Mouse (Mus musculus): Measurements from ENCODE around the gene Nup160.

The Nup160 gene

DNA sequence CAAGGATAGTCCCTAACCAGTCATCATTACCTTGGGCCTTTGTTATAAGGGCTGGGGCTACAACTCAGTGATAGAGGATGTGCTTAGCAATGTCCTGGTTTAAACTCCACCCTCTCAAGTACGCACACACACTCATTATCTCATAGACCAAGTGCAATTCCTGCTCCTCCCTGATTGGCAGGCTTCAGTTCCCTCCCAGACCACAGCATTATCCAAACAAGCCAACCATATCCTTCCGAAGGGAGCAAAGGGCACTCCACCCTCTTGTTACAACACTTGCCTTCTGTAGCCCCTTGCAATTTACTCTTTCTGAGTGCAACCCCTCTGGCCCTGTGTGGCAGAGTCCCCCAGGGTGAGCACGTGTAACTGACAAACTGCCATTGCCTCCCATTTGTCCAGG lies 15.6 kb upstream of the Nup160 start:
- DNase-seq (ENCODE audit: low spot score in 2 of 2), result no peak

DNA sequence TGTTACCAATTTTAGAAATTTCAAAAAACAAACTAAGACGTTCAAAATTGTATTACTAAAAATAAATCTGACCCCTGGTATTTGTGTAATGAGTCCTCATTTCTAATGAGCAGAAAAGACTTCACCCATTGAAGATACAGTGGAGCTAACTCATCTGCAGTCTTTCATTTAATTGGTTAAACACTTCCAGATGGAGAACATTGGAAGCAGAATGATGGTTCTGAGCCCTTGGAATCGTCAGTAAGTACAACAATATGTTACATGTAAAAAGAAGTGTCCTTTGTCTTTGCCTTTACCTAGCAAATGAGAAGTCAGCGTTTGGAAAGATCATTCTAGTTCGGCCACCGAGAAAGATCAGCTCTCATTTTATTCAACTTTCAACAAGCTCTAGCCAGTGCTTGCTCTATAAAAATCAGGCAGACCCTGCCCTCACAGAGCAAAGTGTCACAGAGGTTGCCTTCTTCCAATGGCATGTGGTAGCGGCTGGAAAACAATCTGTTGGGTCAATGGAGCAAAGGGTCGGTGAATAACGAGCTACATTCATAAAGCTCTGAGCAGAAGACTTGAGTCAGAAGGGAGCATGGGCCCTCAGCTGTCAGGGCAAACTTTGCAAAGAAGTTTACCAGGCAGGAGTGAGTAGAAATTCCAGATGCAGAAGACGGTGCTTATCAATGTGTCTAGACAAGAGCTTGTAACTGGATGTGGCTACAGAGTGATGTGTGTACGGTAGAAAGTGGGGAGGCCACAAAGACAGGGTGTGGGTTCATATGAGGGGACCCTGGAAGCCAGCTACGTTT lies 10.2 kb upstream of the Nup160 start:
- no peak for DNase-seq (ENCODE audit: low spot score in 2 of 2)

DNA sequence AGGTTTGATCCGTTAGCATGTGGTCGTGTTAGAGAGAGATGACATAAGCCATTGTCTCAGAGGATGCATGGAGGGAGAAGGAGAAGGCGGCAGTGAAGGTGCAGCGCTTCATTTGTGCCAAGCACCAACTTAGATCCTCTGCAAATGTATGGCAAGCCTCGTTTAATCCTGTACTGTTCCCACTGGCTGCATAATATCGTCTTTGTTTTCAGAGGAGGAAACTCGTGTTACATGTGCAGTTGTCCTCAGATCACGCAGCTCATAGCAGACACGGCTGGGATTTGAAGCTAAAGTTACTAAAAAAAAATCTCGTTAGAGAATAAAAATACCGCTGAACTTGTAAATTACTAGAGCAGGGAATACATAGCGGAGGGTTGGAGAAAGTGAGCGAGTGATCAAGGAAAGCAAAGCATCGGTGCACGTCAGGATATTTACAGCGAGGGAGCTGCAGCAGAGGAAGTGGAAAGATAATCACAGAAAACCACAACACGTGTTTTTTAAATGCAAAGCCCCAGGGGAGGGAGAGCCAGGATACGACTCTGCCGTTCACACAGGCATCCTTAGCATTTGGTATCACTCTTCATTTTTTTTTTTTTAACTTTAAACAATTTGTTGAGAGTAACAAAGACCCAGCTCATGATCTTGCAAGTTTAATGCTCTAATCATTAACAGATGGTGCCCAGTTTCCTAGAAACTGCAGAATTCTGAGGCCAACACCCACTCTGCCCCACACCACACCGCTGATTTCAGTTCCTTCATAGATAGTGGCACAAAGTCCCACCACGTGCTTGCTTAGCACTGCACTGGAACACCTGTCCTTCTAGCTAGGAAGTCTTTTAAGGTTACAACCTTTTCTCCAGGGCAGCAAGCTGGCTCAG lies 9.4 kb upstream of the Nup160 start:
- DNase-seq (ENCODE audit: low spot score in 2 of 2), result no peak

DNA sequence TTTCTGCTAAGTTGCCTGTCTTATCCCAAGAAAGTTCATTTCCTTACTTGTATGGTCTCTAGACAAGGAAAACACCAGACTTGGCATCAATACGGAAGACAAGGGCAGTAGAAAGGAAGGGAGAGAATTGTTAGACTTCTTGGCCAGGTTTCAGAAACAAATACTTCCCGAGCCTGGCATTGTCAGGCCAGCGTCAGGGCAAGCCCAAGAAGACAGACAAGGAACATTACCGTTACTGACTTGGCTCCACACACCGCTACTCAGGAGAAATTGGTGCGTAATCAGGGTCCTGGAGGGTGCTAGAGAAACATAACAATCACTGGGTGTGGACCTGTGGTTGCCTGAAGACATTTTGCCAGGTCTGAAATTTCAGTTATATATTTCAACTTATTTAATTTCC lies 6.7 kb upstream of the Nup160 start:
- no peak for DNase-seq (ENCODE audit: low spot score in 2 of 2)

DNA sequence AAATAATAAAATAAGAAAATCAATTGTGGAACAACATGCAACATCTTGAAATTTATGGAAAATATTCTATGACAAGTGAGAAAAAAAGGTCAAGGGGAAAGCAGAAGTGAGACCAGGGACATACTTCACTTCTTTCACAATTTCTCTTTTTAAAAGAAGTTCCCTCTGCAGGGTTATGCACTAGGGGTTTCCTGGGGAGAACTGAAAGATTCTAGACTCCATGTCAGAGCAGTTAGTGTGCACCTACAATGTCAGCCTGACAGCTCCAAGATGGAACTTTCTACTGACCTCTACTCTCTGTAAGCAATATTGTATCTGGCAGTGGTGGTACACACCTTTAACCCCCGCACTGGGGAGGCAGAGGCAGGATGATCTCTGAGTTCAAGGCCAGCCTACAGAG lies 3.7 kb upstream of the Nup160 start:
- no peak for DNase-seq (ENCODE audit: low spot score in 2 of 2)

DNA sequence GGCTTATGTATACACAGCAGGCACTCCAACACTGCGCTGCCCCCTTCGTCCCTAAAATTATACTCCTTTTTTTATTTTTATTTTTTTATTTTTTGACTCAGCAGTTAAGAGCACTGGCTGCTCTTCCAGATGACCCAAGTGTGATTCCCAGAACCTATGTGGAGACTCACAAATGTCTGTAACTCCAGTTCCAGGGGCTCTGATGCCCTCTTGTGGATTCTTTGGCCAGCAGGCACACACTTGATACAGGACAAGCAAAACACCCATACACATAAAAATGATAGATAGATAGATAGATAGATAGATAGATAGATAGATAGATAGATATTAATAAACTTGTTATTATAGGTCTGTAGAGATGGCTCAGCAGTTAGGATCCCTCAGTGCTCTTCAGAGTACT lies 2.5 kb upstream of the Nup160 start:
- DNase-seq (ENCODE audit: low spot score in 2 of 2), result no peak

DNA sequence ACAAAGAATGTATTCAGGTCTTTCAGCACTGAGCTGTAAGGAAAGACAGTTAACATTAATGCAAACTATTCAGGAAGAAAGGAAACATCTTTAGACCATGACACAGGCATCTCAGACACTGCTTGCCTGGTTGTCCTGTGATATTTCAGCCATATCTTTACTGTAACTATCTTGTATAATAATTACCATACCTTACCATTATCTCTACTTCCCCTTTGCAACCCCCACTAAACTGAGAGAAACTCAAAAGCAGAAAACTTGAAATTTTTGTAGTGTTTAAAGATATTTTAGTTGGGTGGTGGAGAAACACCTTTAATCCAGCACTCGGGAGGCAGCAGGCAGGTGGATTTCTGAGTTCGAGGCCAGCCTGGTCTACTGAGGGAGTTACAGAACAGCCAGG lies 1.5 kb upstream of the Nup160 start:
- no peak for DNase-seq (ENCODE audit: low spot score in 2 of 2)

DNA sequence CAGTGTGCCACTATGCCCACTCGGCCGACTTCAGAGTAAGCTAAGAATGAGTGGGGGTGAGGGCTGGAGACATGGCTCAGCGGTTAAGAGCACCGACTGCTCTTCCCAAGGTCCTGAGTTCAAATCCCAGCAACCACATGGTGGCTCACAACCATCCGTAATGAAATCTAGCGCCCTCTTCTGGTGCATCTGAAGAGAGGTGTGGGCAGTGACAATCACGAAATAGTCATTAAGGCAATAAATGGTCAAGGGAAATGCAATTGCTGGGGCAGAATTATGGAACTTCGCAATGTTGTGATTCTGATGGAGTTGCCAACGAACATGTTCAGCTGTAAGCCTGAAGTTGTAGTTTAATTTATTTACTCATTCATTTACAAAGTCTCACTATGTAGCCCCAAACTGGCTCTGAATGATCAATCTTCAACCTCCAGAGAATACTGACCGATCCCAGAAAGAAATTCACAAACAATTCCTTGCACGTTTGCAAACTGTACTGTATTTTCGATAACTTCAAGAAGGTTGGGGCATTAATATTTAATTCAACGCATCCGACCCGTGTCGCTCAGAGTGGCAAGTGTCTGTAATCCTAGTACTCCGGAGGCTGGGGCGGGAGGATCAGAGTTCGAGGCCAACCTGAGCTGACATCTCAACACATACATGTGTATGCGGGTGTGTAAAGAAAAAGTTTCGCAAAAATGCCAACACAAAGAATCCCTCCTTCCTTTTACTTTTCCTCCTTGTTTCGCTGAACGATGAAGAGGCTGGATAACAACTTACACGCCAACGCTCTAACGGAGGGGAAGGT lies 1.4 kb downstream of the Nup160 start:
- DNase-seq (ENCODE audit: low spot score in 2 of 2), result no peak

DNA sequence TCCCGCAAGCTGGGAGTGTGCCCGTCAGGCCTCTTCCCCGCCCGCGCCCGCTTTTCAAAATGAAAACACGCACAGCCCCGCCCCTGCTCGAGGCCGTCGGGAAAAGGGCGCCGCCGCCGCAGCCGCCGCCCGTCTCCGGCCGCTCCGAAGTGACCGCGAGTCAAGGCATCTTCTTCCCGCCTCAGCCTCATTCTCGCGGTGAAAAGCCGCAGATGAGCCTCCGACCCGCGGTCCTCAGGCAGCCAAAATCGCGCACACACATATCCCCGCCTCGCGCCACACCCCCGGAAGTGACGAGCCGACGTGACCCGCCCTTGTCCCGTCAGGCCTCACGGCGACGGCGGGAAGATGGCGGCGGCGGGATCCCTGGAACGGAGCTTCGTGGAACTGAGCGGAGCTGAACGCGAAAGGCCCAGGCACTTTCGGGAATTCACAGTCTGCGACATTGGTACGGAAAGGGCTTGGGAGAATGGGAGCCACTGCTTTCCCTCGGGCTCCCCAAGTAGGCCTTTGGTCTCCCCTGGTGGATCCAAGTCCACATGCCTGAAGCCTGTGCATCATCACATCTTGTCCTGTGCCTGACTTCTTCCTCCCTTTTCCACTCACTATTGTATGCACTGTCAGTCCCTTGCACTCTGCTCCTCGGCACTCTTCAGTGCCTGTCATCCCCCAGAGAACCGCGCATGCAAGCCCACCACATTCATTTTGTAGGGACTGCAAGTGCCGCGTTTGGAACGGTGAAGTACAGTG lies 2.2 kb downstream of the Nup160 start:
- peak; percentile 89 to 92 for DNase-seq (ENCODE audit: low spot score in 2 of 2)

DNA sequence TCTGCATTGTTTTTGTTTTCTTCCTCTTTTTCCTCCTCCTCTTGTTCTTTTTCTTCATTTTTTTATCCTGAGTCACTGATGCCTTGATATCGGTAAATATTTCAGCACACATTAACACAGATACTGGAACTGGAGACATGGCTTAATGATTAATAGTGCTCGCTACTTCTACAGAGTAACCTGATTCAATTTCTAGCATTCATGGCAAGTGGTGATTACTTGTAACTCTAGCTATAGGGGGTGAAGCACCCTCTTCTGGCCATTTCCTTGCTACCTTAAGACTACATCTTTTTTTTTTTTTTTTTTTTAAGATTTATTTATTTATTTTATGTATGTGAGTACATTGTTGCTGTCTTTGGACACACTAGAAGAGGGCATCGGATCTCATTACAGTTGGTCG lies 23.9 kb downstream of the Nup160 start:
- no peak for DNase-seq (ENCODE audit: low spot score in 2 of 2)

DNA sequence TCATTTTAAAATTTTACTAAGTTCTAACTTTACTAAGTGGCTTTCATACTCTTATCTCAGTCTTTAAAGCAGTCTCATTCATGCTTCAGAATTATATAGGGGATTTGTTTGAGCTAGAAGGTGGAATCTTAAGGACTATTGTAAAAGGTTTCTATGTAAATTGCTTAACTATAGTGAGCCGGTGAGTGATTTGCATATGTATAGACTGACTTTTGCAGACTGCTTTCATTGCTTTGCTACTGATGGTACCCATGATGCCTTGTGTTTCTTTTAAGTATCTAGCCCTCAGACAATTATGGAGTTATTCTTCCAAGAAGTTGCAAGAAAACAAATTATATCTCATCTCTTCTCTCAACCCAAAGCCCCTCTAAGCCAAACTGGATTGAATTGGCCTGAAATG lies 31.5 kb downstream of the Nup160 start:
- no peak for DNase-seq (ENCODE audit: low spot score in 2 of 2)

DNA sequence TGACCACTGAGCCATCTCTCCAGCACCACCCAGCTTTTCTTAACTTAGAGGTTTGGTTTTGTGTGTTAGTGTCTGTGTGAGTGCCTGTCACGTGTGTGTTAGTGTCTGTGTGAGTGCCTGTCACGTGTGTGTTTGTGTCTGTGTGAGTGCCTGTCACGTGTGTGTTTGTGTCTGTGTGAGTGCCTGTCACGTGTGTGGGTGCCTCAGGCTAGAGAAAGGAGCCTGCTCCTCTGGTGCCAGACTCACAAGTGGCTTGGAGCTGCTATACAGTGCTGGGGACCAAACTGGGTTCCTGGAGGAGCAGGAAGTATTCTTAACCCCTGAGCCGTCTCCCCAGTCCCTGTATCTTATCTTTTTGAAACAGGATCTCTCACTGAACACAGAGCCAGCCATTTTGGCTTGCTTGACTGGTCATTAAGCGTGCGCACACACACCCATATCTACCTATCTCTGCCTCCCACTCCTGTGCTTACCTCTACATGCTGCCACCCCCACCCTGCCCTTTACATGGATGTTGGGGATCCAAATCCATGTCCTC lies 38.6 kb downstream of the Nup160 start:
- DNase-seq (ENCODE audit: low spot score in 2 of 2), result no peak

DNA sequence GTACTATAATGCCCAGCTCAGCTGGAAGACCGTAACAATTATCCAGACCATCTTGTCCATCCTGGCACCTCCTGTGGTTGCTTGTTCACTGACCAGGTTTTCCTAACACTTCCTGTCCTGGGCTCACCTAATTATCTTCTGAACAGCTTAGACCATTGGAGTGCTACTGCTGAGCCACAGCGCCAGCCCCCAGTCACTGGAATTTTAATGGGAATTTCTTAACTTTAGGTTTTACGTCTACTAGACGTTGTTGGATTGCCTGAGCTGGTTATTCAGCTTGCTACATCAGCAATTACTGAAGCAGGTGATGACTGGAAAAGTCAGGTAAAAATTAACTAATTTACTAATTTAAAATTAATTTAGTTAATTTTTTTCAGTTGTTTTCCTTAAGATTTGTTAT lies 40.4 kb downstream of the Nup160 start:
- DNase-seq (ENCODE audit: low spot score in 2 of 2), result no peak

DNA sequence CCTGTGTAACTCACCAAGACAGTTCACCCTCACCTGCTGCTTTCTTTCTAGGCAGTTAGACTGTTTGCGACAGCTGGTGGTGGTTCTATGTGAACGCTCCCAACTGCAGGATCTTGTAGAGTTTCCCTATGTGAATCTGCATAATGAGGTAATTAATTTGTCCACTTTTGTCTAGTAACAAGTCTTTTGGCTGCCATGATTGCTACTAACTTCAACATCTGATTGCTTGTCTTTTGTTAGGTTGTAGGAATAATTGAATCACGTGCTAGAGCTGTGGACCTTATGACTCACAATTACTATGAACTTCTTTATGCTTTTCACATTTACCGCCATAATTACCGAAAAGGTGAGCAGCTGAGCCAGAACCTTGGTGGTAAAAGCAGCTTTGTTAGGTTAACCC lies 40.9 kb downstream of the Nup160 start:
- no peak for DNase-seq (ENCODE audit: low spot score in 2 of 2)

DNA sequence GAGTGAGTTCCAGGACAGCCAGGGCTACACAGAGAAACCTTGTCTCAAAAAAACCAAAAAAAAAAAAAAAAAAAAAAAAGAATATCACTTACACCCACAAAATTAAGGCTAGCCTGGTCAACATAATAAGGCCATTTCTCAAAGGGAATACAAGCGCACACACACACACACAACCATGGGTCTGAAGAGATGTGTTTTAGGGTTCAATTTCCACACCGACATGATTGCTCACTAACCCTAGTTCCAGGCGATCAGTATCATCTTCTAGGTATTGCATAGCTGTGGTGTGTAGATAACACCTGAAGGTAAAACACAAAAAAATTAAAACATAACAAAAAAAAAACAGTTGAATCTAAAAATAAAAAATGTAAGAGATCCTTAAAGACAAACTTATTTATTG lies 49.8 kb downstream of the Nup160 start:
- DNase-seq (ENCODE audit: low spot score in 2 of 2), result no peak

DNA sequence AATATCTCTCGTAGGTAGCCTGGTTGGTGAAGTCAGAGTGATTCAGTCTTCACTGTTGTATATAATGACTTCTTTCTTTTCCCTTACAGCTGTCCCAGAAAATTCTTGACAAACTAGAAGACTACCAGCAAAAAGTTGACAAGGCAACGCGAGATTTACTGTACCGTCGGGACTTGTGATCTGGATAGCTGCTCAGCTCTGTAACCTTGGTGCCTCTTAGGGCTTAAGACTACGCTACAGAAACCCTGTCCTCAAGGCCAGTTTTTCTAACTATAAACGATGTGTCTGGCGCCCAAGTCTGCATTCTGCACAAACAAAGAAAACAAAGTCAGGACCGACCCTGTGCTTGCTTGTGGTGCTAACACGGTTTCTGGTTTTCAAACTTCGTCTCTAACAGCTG lies 58.3 kb downstream of the Nup160 start:
- no peak for DNase-seq (ENCODE audit: low spot score in 2 of 2)

DNA sequence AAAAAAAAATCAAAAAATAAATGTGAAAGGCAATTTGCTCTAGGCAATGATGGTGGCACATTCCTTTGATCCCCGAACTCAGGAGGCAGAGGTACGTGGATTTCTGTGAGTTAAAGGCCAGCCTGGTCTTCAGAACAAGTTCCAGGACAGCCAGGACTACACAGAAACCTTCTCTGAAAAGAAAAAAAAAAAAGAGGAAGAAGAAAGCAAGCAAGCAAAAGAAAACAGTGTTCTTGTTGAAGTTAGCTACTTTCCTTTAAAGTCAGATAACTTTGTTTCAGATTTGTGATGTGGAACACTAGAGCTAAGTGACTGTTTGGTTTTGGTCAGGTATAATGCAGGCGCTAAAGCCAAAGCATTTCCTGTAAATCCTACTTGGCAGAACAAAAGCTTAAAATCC lies 61.8 kb downstream of the Nup160 start:
- DNase-seq (ENCODE audit: low spot score in 2 of 2), result no peak

DNA sequence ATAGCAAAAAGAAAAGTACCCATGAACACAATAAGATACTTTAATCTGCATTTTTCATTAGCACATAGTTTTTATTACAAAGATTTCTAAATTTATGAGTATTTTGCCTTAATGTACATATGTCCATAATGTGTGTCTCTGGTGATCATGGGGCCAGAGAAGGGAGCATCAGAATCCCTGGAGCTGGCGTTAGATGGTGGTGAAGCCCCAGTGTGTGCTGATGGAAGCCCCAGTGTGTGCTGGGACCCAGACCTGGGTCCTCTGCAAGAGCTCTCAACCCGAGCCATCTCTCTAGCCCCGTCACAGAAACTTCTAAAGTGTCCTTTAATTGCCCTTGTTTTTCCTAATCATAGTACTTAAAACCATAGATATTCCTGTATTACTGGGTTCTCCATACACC lies 62.3 kb downstream of the Nup160 start:
- DNase-seq (ENCODE audit: low spot score in 2 of 2), result no peak

DNA sequence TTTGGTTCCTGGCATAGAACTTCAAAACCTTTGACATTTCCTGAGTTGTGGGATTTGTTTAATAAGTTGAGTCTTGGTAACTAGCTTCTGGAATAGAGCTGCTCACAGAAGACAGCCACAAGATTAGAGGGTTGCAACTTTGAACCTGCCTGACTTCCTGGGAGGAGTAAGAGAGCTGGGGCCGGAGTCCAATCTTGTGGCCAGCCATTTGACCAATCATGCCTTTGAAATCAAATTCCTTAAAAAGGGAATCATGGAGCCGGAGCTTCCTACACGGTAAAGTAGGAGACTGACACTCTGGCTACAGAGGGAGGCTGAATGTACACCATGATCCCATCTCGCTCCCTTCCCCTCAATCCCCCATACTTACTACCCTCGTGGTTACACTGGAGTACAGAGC lies 62.9 kb downstream of the Nup160 start:
- no peak for DNase-seq (ENCODE audit: low spot score in 2 of 2)

DNA sequence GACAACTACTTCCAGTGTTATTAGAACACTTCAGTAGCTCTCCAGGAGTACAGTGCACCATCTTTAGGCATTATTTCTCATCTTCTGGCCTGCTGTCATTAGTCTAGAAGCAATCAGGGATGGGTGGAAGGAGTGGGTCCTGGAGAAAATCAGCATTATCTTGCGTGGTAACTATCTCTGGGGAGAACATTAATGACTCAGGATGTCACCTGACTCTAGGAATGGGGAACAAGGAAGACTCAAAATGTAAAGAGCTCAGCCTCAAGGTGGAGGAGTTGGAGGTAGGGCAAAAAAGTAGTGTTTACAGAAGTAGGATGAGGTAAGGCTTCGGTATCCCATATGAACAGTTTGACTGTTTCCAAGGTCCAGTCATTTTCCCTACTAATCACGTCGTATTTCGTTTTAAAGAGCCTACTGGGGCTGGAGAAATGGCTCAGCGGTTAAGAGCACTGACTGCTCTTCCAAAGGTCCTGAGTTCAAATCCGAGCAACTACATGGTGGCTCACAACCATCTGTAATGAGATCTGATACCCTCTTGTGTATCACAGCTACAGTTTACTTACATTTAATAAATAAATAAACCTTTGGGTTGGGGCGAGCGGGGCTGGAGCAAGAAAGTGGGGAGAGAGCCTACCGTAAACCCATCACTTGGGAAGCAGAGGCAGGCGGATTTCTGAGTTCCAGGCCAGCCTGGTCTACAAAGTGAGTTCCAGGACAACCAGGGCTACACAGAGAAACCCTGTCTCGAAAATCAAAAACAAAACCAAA lies 67.5 kb downstream of the Nup160 start:
- peak; percentile 4 to 5 for DNase-seq (ENCODE audit: low spot score in 2 of 2)

Measured in heart, adult 9 months (tissue).